Mouse (Mus musculus) thymus, adult 2 months (tissue): ENCODE data around the gene Casq2. TPM values are rescaled to one million over a fixed set of nuclear protein-coding genes. Genes with fewer than 3 reads are reported as not detected.

Experiments used
- DNase-seq: peaks from one replicate; pipeline ENCODE4 v3.0.0; 2021
- H3K27ac ChIP-seq: fragments of 200-500 bp; 2 replicates; pipeline ENCODE4 v1.5.1; 2012; ENCODE audit warnings: low read length, control low read depth; ENCODE audit not compliant: control insufficient read depth, insufficient read depth
- H3K27me3 ChIP-seq: fragments of 200-500 bp; 2 replicates; pipeline ENCODE4 v1.6.1; 2012; ENCODE audit warnings: mild to moderate bottlenecking, low read length, moderate library complexity, mixed read lengths; ENCODE audit not compliant: control insufficient read depth, insufficient read depth
- H3K36me3 ChIP-seq: fragments of 200-500 bp; 2 replicates; pipeline ENCODE4 v1.6.1; 2012; ENCODE audit warnings: mild to moderate bottlenecking, low read length, moderate library complexity; ENCODE audit not compliant: control insufficient read depth, insufficient read depth
- H3K4me1 ChIP-seq: fragments of 200-500 bp; replicated peaks from 2 replicates; pipeline ENCODE4 v1.6.1; 2012; ENCODE audit warnings: low read length; ENCODE audit not compliant: control insufficient read depth, insufficient read depth
- H3K4me3 ChIP-seq: fragments of 200-500 bp; 2 replicates; pipeline ENCODE4 v1.5.1; 2012; ENCODE audit warnings: mild to moderate bottlenecking, low read length, control low read depth, moderate library complexity; ENCODE audit not compliant: control insufficient read depth, insufficient read depth
- CTCF ChIP-seq: fragments of 200-500 bp; IDR thresholded peaks from 2 replicates; pipeline ENCODE4 v1.5.1; 2012; ENCODE audit warnings: mild to moderate bottlenecking, control low read depth, low read length, moderate library complexity, borderline replicate concordance; ENCODE audit not compliant: control insufficient read depth, poor library complexity, insufficient read depth; ENCODE audit errors: extremely low read depth
- POLR2A ChIP-seq: fragments of 200-500 bp; IDR thresholded peaks from 2 replicates; pipeline ENCODE4 v1.6.1; 2012; ENCODE audit warnings: mild to moderate bottlenecking, low read length, control low read depth, moderate library complexity; ENCODE audit not compliant: control insufficient read depth, poor library complexity, insufficient read depth; ENCODE audit errors: extremely low read depth
- WGBS: fragments of 180-500 bp; shearing (Covaris S2); methylation state at CpG from one replicate; pipeline ENCODE4 v1.1.7; 2018; 5-methylcytosine and 5-hydroxymethylcytosine counted together
- polyA plus RNA-seq: library from polyadenylated mRNA; depleted of rRNA; stranded (reverse); fragments of >200 nt; gene quantifications from 2 replicates; pipeline ENCODE4 v1.2.3, GENCODE M21; 2012

Casq2 gene
- polyA plus RNA-seq, 1 experiment, result 10.1 TPM

- no peak for DNase-seq
- H3K4me1 ChIP-seq, result no peaks in the 10 kb centered on the region
- 77% methylated on average over 8 of the region's 8 CpGs for WGBS
- TF ChIP-seq POLR2A (no peak), CTCF (no peak)
- H3K27ac ChIP-seq, result no peak overlapping the region
- H3K27me3 ChIP-seq, result no peaks in the 10 kb centered on the region
- H3K36me3 ChIP-seq, result no peaks in the 10 kb centered on the region
- H3K4me3 ChIP-seq, result no peak overlapping the region
Observed at GRCm38 (mm10) chr3:102062671-102063010, 23.6 kb upstream of the Casq2 start.

GRCm38 (mm10) chr3:102063273-102064120 is 22.7 kb upstream of the Casq2 start:
- no peaks in the 10 kb centered on the region for H3K36me3 ChIP-seq
- no peak for TF ChIP-seq POLR2A
- TF ChIP-seq CTCF, result no peak
- H3K4me3 ChIP-seq, result no peak overlapping the region
- H3K4me1 ChIP-seq, result no peaks in the 10 kb centered on the region
- H3K27ac ChIP-seq, result no peak overlapping the region
- WGBS, result 89% methylated on average over 10 of the region's 10 CpGs
- H3K27me3 ChIP-seq, result no peaks in the 10 kb centered on the region
- DNase-seq, result no peak

GRCm38 (mm10) chr3:102064566-102064965 is 21.6 kb upstream of the Casq2 start:
- TF ChIP-seq POLR2A (no peak), CTCF (no peak)
- H3K4me1 ChIP-seq, result no peaks in the 10 kb centered on the region
- no peaks in the 10 kb centered on the region for H3K36me3 ChIP-seq
- no peaks in the 10 kb centered on the region for H3K27me3 ChIP-seq
- no peak for DNase-seq
- no peak overlapping the region for H3K4me3 ChIP-seq
- 74% methylated on average over 6 of the region's 6 CpGs for WGBS
- H3K27ac ChIP-seq, result no peak overlapping the region

GRCm38 (mm10) chr3:102067306-102067705 is 18.9 kb upstream of the Casq2 start:
- WGBS, result 86% methylated on average over 1 of the region's 1 CpGs
- Histone ChIP-seq H3K36me3 (no peaks in the 10 kb centered on the region), H3K4me1 (no peaks in the 10 kb centered on the region), H3K27ac (no peak overlapping the region), H3K4me3 (no peak overlapping the region), H3K27me3 (no peaks in the 10 kb centered on the region)
- TF ChIP-seq POLR2A (no peak), CTCF (no peak)
- no peak for DNase-seq

- H3K4me1 ChIP-seq, result no peaks in the 10 kb centered on the region
- no peak for TF ChIP-seq POLR2A
- TF ChIP-seq CTCF, result no peak
- H3K4me3 ChIP-seq, result no peak overlapping the region
- no peak overlapping the region for H3K27ac ChIP-seq
- H3K27me3 ChIP-seq, result no peaks in the 10 kb centered on the region
- no peaks in the 10 kb centered on the region for H3K36me3 ChIP-seq
- DNase-seq, result no peak
- 97% methylated on average over 2 of the region's 2 CpGs for WGBS
Observed at GRCm38 (mm10) chr3:102067861-102068260, 18.4 kb upstream of the Casq2 start.

- H3K4me1 ChIP-seq, result no peaks in the 10 kb centered on the region
- TF ChIP-seq CTCF (no peak), POLR2A (no peak)
- no peak overlapping the region for H3K27ac ChIP-seq
- H3K36me3 ChIP-seq, result no peaks in the 10 kb centered on the region
- H3K27me3 ChIP-seq, result no peaks in the 10 kb centered on the region
- 90% methylated on average over 4 of the region's 4 CpGs for WGBS
- no peak for DNase-seq
- no peak overlapping the region for H3K4me3 ChIP-seq
Observed at GRCm38 (mm10) chr3:102069260-102069659, 17.0 kb upstream of the Casq2 start.
